ENCODE assay signal across 12 mouse cellular contexts in the genomic region with DNA sequence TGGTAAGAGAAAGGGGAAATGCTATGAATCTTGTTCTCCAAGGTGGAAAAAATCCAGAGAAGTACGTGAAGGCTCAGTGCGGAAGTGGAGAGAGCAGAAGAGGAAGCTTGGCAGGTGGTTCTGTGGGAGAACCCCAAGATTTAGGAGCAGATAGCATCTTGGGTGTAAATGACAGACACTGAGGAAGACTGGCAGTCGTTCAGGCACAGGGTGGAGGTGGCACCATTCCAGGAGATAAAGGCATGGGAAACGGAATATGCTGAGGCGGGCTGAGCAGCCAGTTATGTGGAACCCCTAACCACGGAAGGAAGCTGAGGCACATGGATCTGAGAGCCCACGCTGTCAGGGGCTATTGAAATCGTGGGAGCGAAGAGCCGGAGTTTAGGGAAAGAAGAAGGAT.
A peak's percentile ranks its signal among the peaks of the same experiment; 100 is the strongest.
DNase-seq lines count a peak whose midpoint lies in the region.
"Had no signal": no experiment of that assay in that cellular context is flagged by ENCODE, and none has a peak within 500 bp of the region (broad histone marks: within the 10 kb centered on the region; RNA-seq: fewer than 3 reads in every experiment).

No protein-coding gene starts in this region.

- peak; percentile 42 for DNase-seq in cerebellum, adult 11 months
- DNase-seq in cerebellum, postnatal 4 days (ENCODE audit: low spot score in 2 of 2): no peak
- DNase-seq in layer of hippocampus, adult 18-20 months (ENCODE audit: low spot score in 2 of 2): peak; percentile 30 to 68
- DNase-seq in layer of hippocampus, adult 9-10 months (ENCODE audit: low spot score): no peak
- DNase-seq in testis, postnatal 10 days (ENCODE audit: low spot score): peak; percentile 15
- DNase-seq in testis, postnatal 14 days (ENCODE audit: low spot score): no peak
- DNase-seq in thymus, postnatal 25 days: no peak
- no peak for DNase-seq in thymus, adult 18-20 months
- DNase-seq: adrenal gland, postnatal 10 days; kidney, postnatal 10 days; liver, postnatal 0 days; right cerebral cortex, postnatal 4 days had no signal

Comparison
In these comparisons a context has a peak if more than half of its experiments do, and no peak if none do; other contexts are left out.
1. DNase-seq: peak in cerebellum, adult 11 months (single experiment), layer of hippocampus, adult 18-20 months (2 of 2) and testis, postnatal 10 days (single experiment); none in cerebellum, postnatal 4 days (0 of 2), layer of hippocampus, adult 9-10 months (single experiment), testis, postnatal 14 days (single experiment), thymus, postnatal 25 days (single experiment) and thymus, adult 18-20 months (0 of 2).